Mouse (Mus musculus) forebrain, embryonic 14.5 days (tissue): ENCODE data around the gene Dchs2. TPM values are rescaled to one million over a fixed set of nuclear protein-coding genes. Genes with fewer than 3 reads are reported as not detected.

ENCODE experiments used
- ATAC-seq: fragments of 200-750 bp; cut with Nextera tagmentation; 2 replicates; pipeline ENCODE4 v1.8.0; 2017; ENCODE audit warnings: mild to moderate bottlenecking, moderate library complexity
- DNase-seq: peaks from one replicate; pipeline ENCODE4 v3.0.0-alpha.2; 2015; ENCODE audit warnings: low spot score
- H3K27ac ChIP-seq: fragments of 300-500 bp; sonication (generic); 2 replicates; pipeline ENCODE4 v1.5.1; 2014; ENCODE audit warnings: low read depth, mild to moderate bottlenecking, control low read depth, low read length, moderate library complexity
- H3K27me3 ChIP-seq: fragments of 300-500 bp; sonication (generic); replicated peaks from 2 replicates; pipeline ENCODE4 v1.6.1; 2014; ENCODE audit warnings: low read length, control low read depth, mixed read lengths; ENCODE audit not compliant: control insufficient read depth, insufficient read depth
- H3K36me3 ChIP-seq: fragments of 300-500 bp; sonication (generic); 2 replicates; pipeline ENCODE4 v1.6.1; 2014; ENCODE audit warnings: low read length, control low read depth; ENCODE audit not compliant: control insufficient read depth, insufficient read depth
- H3K4me1 ChIP-seq: fragments of 300-500 bp; sonication (generic); 2 replicates; pipeline ENCODE4 v1.6.1; 2014; ENCODE audit warnings: antibody characterized with exemption, low read length, control low read depth; ENCODE audit not compliant: control insufficient read depth, insufficient read depth
- H3K4me2 ChIP-seq: fragments of 300-500 bp; sonication (generic); 2 replicates; pipeline ENCODE4 v1.6.1; 2014; ENCODE audit warnings: mild to moderate bottlenecking, control low read depth, low read length
- H3K4me3 ChIP-seq: fragments of 300-500 bp; sonication (generic); 2 replicates; pipeline ENCODE4 v1.5.1; 2014; ENCODE audit warnings: low read depth, low read length, control low read depth
- H3K9ac ChIP-seq: fragments of 300-500 bp; sonication (generic); 2 replicates; pipeline ENCODE4 v1.6.1; 2014; ENCODE audit warnings: mild to moderate bottlenecking, low read length, control low read depth, moderate library complexity
- H3K9me3 ChIP-seq: fragments of 300-500 bp; sonication (generic); replicated peaks from 2 replicates; pipeline ENCODE4 v1.6.1; 2016; ENCODE audit warnings: low read length, control low read depth, mixed read lengths; ENCODE audit not compliant: control insufficient read depth
- WGBS: fragments of 180-500 bp; shearing (Covaris S2); extraction: QIAGEN DNeasy Blood & Tissue Kit; methylation state at CpG from one replicate; pipeline ENCODE4 v1.1.7; 2014; 5-methylcytosine and 5-hydroxymethylcytosine counted together
- polyA plus RNA-seq: library from polyadenylated mRNA; unstranded; fragments of >200 nt; fragmentation: Nextera tagmentation; extraction: Ambion mirVana; gene quantifications from 2 replicates; pipeline ENCODE4 v1.2.1, GENCODE M21; 2014

The Dchs2 gene
- polyA plus RNA-seq, 1 experiment from 2014 or later = 0.27 TPM

DNA sequence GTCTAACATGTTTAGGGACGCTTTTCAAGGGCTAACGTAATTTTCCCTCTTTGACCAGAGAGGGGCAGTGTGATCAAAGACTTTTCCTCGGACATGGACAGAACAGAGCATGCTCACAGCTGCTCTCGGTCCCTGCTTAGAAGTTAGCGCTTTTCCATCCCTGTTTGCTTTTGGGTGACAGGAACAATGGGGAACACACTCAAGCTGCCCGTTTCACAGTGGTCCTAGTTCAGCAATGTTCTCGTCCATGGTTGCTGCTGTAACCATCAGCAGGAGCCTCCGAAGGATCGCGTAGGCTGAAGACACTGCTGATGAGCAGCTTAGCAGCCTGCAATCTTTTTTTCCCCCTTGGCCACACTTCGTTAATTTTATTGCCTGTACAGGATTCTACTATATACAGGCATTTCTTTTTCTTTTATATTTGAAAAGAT, 159.2 kb downstream of the Dchs2 start:
- no peaks in the 10 kb centered on the region for H3K9me3 ChIP-seq
- 8% methylated on average over 11 of the region's 11 CpGs for WGBS

DNA sequence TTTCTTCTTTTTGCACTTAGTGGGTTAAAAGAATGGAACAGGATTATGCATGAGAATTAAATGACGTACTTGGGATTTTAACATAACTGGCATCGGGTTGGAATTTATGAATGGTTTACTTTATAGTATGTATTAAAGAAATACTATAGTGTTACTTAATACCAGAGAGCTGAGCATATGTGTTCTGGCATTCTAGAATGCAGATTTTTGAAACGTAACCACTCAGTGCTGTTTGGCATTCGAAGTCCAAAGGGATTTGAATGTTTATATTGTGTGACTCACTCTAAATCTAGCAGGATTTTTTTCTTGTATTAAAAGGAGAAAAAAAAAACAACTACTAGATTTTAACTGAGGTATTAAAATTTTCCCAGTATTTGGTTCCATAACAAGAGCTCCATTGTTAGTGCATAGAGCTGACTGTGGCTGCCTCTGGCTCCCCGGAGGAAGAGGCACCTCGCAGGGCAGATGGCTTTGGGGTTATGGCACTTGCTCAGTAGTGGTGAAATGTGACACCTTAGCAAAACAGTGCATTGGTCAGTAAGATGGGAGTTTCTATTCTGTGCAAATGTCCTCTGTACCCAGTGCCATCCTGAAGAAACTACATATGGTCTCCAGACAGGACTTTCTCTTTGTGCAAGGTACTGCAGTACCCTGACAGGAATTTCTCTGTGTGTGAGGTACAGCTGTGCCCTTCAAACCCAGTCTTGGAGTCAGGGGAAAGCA, 160.5 kb downstream of the Dchs2 start:
- ATAC-seq (no peak), DNase-seq (no peak)
- Histone ChIP-seq H3K36me3 (no peaks in the 10 kb centered on the region), H3K9me3 (no peaks in the 10 kb centered on the region), H3K27me3 (no peaks in the 10 kb centered on the region), H3K9ac (no peak overlapping the region), H3K4me2 (no peak overlapping the region), H3K4me3 (no peak overlapping the region), H3K4me1 (no peaks in the 10 kb centered on the region), H3K27ac (no peak overlapping the region)
- 59% methylated on average over 6 of the region's 6 CpGs for whole genome bisulfite sequencing

More for the DNA sequence above, 159.2 kb downstream of the Dchs2 start:
- Histone ChIP-seq H3K4me1 (no peaks in the 10 kb centered on the region), H3K9ac (peak overlapping the region; percentile 51), H3K4me3 (peak overlapping the region; percentile 30), H3K27ac (no peak overlapping the region), H3K27me3 (no peaks in the 10 kb centered on the region), H3K4me2 (peak overlapping the region; percentile 49), H3K36me3 (no peaks in the 10 kb centered on the region)
- DNase-seq = peak; percentile 89
- ATAC-seq = peak; percentile 96

GRCm38 (mm10) chr3:83290482-83290881, 162.7 kb downstream of the Dchs2 start:
- no peak for ATAC-seq
- H3K27me3 ChIP-seq = no peaks in the 10 kb centered on the region
- H3K9me3 ChIP-seq = no peaks in the 10 kb centered on the region
- DNase-seq = no peak
- no peak overlapping the region for H3K27ac ChIP-seq
- no peak overlapping the region for H3K4me3 ChIP-seq
- no peaks in the 10 kb centered on the region for H3K36me3 ChIP-seq
- no peaks in the 10 kb centered on the region for H3K4me1 ChIP-seq
- H3K4me2 ChIP-seq = no peak overlapping the region
- no peak overlapping the region for H3K9ac ChIP-seq

DNA sequence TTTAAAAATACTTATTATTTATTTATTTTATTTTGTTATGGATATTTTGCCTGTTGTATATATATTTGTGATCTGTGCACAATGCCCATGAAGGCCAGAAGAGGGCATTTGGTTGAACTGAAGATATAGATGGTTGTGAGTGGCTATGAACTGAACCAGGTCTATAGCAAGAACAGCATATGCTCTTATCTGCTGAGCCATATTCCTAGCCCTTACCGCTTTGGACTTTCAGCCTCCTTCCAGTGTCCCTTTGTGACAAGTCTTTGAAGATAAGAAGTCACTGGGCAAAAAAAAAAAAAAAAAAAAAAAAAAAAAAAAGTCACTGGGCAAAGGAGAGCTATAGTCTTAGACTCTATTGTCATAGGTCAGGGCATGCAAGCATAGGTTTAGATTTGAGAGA, 163.2 kb downstream of the Dchs2 start:
- WGBS = 92% methylated on average over 1 of the region's 1 CpGs
- H3K4me2 ChIP-seq = no peak overlapping the region
- no peaks in the 10 kb centered on the region for H3K27me3 ChIP-seq
- ATAC-seq = no peak
- H3K9me3 ChIP-seq = no peaks in the 10 kb centered on the region
- H3K36me3 ChIP-seq = no peaks in the 10 kb centered on the region
- DNase-seq = no peak
- H3K4me1 ChIP-seq = no peaks in the 10 kb centered on the region
- H3K27ac ChIP-seq = no peak overlapping the region
- no peak overlapping the region for H3K9ac ChIP-seq
- H3K4me3 ChIP-seq = no peak overlapping the region

- H3K4me3 ChIP-seq = no peak overlapping the region
- no peak overlapping the region for H3K4me2 ChIP-seq
- H3K36me3 ChIP-seq = no peaks in the 10 kb centered on the region
- no peak overlapping the region for H3K27ac ChIP-seq
- ATAC-seq (no peak), DNase-seq (no peak)
- 50% methylated on average over 5 of the region's 5 CpGs for WGBS
- no peak overlapping the region for H3K9ac ChIP-seq
- no peaks in the 10 kb centered on the region for H3K27me3 ChIP-seq
- no peaks in the 10 kb centered on the region for H3K9me3 ChIP-seq
- no peaks in the 10 kb centered on the region for H3K4me1 ChIP-seq
These were observed 172.1 kb downstream of the Dchs2 start for GRCm38 (mm10) chr3:83299783-83300382.

GRCm38 (mm10) chr3:83303876-83304275, 176.1 kb downstream of the Dchs2 start:
- ATAC-seq = peak; percentile 58; the same call in 1 of the 2 replicates
- no peaks in the 10 kb centered on the region for H3K36me3 ChIP-seq
- no peak overlapping the region for H3K9ac ChIP-seq
- peak; percentile 51 for DNase-seq
- no peaks in the 10 kb centered on the region for H3K4me1 ChIP-seq
- no peaks in the 10 kb centered on the region for H3K27me3 ChIP-seq
- 78% methylated on average over 5 of the region's 5 CpGs for WGBS
- no peak overlapping the region for H3K4me3 ChIP-seq
- no peak overlapping the region for H3K4me2 ChIP-seq
- H3K9me3 ChIP-seq = no peaks in the 10 kb centered on the region
- no peak overlapping the region for H3K27ac ChIP-seq

GRCm38 (mm10) chr3:83345928-83346327, 218.2 kb downstream of the Dchs2 start:
- Histone ChIP-seq H3K27ac (no peak overlapping the region), H3K4me1 (no peaks in the 10 kb centered on the region), H3K4me3 (no peak overlapping the region), H3K4me2 (no peak overlapping the region), H3K9ac (no peak overlapping the region), H3K36me3 (no peaks in the 10 kb centered on the region), H3K9me3 (no peaks in the 10 kb centered on the region), H3K27me3 (no peaks in the 10 kb centered on the region)
- ATAC-seq (no peak), DNase-seq (no peak)
- WGBS = 91% methylated on average over 3 of the region's 3 CpGs

DNA sequence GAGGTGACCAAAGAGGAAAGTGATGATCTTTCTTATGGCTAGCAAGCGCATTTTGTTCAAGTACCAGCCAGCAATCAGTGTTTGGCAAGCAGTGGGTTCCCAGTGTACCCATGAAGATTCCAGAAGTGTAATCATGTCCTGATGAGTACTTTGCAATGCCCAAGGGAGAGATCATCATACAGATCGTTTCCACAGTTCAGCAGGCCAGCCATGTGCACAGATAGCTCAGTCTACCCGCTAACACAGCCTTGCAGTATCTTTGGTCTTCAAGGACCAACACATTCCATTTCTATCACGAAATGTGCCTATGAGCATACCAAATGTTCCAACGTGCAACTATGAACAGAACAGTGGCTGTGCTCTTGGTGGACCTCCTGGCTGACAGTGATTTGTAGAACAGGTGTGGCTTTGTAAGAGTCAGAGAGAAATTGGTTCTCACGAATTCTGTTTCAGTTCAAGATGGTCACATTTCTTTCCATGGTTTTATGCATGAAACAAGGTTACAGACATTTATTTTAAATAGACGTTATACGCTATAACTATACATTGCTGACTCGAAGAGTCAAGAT, 240.8 kb downstream of the Dchs2 start:
- H3K9me3 ChIP-seq = no peaks in the 10 kb centered on the region
- WGBS = 90% methylated on average over 9 of the region's 9 CpGs
- H3K4me1 ChIP-seq = no peaks in the 10 kb centered on the region
- no peak overlapping the region for H3K9ac ChIP-seq
- no peak overlapping the region for H3K4me2 ChIP-seq
- H3K4me3 ChIP-seq = no peak overlapping the region
- H3K27me3 ChIP-seq = no peaks in the 10 kb centered on the region
- no peak for DNase-seq
- ATAC-seq = no peak
- no peaks in the 10 kb centered on the region for H3K36me3 ChIP-seq
- H3K27ac ChIP-seq = no peak overlapping the region

DNA sequence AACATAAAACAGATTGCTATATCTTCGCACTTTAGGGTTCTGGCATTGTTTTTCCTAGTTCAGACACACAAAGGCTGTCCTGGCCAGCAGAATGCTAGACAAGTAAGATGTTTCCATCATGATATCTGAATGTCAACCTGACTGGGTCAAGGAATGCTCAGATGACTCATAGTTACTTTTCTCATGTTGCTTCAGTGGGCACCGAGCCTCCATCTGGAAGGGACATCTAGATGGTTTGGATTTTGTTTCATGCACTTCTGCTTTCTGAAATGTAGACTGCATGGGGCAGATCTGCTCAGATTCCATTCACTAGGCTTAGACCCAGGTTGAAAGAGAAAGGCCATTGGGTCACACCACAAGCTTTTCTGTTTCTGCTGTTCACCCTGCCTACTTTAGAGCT, 242.1 kb downstream of the Dchs2 start:
- WGBS = 88% methylated on average over 2 of the region's 2 CpGs
- no peak for DNase-seq
- no peak overlapping the region for H3K27ac ChIP-seq
- no peak for ATAC-seq
- no peak overlapping the region for H3K4me2 ChIP-seq
- no peak overlapping the region for H3K9ac ChIP-seq
- no peaks in the 10 kb centered on the region for H3K27me3 ChIP-seq
- H3K4me1 ChIP-seq = no peaks in the 10 kb centered on the region
- H3K4me3 ChIP-seq = no peak overlapping the region
- H3K36me3 ChIP-seq = no peaks in the 10 kb centered on the region
- H3K9me3 ChIP-seq = no peaks in the 10 kb centered on the region
